Mouse (Mus musculus) erythroblast, embryonic 14.5 days (primary cell): Measurements from ENCODE around the gene Tbxas1. TPM values are rescaled to one million over a fixed set of nuclear protein-coding genes. Genes with fewer than 3 reads are reported as not detected.

Experiments
- H3K27me3 ChIP-seq: 2 replicates; pipeline ENCODE4 v1.6.1; 2012; ENCODE audit warnings: inconsistent platforms; ENCODE audit not compliant: control insufficient read depth
- H3K36me3 ChIP-seq: 2 replicates; pipeline ENCODE4 v1.6.1; 2012; ENCODE audit warnings: mild to moderate bottlenecking, inconsistent platforms; ENCODE audit not compliant: control insufficient read depth
- H3K4me1 ChIP-seq: 2 replicates; pipeline ENCODE4 v1.6.1; 2012; ENCODE audit warnings: inconsistent platforms; ENCODE audit not compliant: control insufficient read depth
- H3K4me3 ChIP-seq: replicated peaks from 2 replicates; pipeline ENCODE3; 2012; ENCODE audit warnings: moderate library complexity, mild to moderate bottlenecking, inconsistent platforms
- H3K9me3 ChIP-seq: 2 replicates; pipeline ENCODE4 v1.6.1; 2012; ENCODE audit warnings: low read length, inconsistent platforms, mixed read lengths; ENCODE audit not compliant: control insufficient read depth
- GATA1 ChIP-seq: IDR thresholded peaks from 2 replicates; pipeline ENCODE4 v1.6.1; 2012; ENCODE audit warnings: low read length, inconsistent platforms, mixed read lengths
- TAL1 ChIP-seq: IDR thresholded peaks from 3 replicates; pipeline ENCODE4 v1.6.1; 2012; ENCODE audit warnings: low read length, inconsistent platforms, mixed read lengths
- polyA plus RNA-seq: library from polyadenylated mRNA; stranded (reverse); fragments of >175 nt; gene quantifications from 2 replicates; pipeline ENCODE4 v1.2.3, GENCODE M21; 2012

The Tbxas1 gene
- polyA plus RNA-seq, 1 experiment = 0.19 TPM

- H3K27me3 ChIP-seq = no peaks in the 10 kb centered on the region
- H3K4me3 ChIP-seq = no peak overlapping the region
- no peaks in the 10 kb centered on the region for H3K9me3 ChIP-seq
- H3K4me1 ChIP-seq = peaks cover 76% of the 10 kb centered on the region
- TF ChIP-seq TAL1 (no peak), GATA1 (no peak)
- H3K36me3 ChIP-seq = peaks cover 89% of the 10 kb centered on the region
Observed at GRCm38 (mm10) chr6:38866761-38867160, 8.4 kb upstream of the Tbxas1 start.

DNA sequence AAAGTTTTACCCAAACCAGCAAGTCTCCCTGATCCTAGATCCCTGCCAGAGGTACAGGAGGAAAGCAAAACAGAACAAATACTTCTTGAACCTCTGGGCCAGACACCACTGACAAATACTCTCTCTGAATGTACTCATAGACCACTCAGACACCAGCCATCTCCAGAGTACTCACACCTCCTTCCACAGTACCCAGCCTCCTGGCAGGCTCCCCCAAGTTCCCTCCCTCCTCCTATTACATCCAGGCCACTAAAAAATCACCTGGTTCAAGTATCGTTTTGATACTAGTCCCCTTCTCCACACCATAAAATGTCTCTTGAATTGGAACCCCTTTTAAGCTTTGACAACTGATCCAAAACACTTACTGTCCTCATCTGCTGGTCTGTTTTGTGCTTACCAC is 7.9 kb upstream of the Tbxas1 start:
- Histone ChIP-seq H3K4me1 (peaks cover 77% of the 10 kb centered on the region), H3K9me3 (no peaks in the 10 kb centered on the region), H3K4me3 (no peak overlapping the region), H3K36me3 (peaks cover 90% of the 10 kb centered on the region), H3K27me3 (no peaks in the 10 kb centered on the region)
- TF ChIP-seq TAL1 (no peak), GATA1 (no peak)

DNA sequence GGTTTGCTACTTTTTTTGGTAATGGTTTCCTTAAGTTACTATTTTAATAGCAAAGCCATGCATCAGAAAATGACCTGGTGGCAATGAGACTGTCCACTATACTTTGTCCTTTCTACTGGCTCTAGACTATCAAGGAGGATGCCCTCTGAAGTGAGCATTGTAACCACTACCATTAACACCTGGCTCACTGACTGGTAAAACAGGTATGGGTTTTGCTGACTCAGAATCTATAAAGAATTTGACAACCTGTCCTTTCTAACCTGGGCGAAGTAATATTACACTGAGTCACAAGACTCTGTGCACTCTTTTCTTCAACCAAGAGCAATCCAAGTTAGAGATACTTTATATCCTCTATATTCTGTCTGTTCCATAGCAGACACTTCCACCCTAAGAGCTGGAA is 6.2 kb upstream of the Tbxas1 start:
- peaks cover 86% of the 10 kb centered on the region for H3K4me1 ChIP-seq
- TF ChIP-seq TAL1 = no peak
- H3K9me3 ChIP-seq = no peaks in the 10 kb centered on the region
- no peaks in the 10 kb centered on the region for H3K27me3 ChIP-seq
- H3K36me3 ChIP-seq = peaks cover 97% of the 10 kb centered on the region
- H3K4me3 ChIP-seq = no peak overlapping the region

GRCm38 (mm10) chr6:38870070-38870469 is 5.1 kb upstream of the Tbxas1 start:
- Histone ChIP-seq H3K4me1 (peaks cover 75% of the 10 kb centered on the region), H3K36me3 (peaks cover 91% of the 10 kb centered on the region)
- TF ChIP-seq TAL1 (no peak), GATA1 (no peak)

DNA sequence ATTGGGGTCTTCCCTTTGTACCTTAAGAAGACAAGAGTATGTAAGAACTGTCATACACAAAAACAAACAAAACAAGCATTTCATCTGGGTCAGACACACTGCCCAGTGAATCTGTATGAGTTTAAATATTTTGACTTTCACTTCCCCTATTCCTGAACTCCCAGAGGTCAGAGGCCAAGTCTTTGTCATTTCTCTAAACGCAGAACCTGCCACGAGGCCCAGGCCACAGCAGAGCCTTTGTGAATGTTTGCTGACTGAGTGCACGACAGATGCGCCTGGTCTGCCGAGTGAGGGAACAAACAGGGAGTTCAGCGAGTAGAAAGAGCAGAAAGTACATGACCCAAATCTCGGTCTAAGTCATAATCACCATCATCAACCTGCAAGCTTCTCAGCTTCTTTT is 4.2 kb upstream of the Tbxas1 start:
- H3K27me3 ChIP-seq = no peaks in the 10 kb centered on the region
- TF ChIP-seq TAL1 (no peak), GATA1 (no peak)
- peaks cover 81% of the 10 kb centered on the region for H3K36me3 ChIP-seq
- H3K4me1 ChIP-seq = peaks cover 66% of the 10 kb centered on the region
- H3K9me3 ChIP-seq = no peaks in the 10 kb centered on the region
- H3K4me3 ChIP-seq = no peak overlapping the region

More at GRCm38 (mm10) chr6:38870070-38870469, 5.1 kb upstream of the Tbxas1 start:
- Histone ChIP-seq H3K27me3 (no peaks in the 10 kb centered on the region), H3K9me3 (no peaks in the 10 kb centered on the region), H3K4me3 (no peak overlapping the region)

DNA sequence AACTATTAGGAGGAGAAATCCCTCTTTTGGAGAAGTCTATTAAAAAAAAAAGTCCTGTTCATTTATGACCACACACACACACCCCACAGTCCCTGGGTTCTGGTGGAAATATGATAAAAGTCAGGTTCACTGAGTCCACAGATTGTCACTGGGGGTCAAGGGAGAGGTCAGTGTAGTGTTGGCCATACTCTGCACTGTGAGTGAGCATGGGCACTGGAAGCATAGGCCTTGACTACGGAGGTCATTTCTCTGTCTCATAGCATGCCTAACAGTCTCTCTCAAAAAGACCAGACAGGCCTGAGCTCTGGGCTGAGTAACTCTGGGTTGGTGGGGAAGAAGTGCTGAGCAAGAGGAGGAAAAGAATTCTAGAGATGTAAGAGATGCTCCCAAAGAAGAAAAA is 1.9 kb upstream of the Tbxas1 start:
- Histone ChIP-seq H3K9me3 (no peaks in the 10 kb centered on the region), H3K4me3 (peak overlapping the region; percentile 89), H3K36me3 (peaks cover 65% of the 10 kb centered on the region), H3K27me3 (peaks cover 11% of the 10 kb centered on the region), H3K4me1 (peaks cover 63% of the 10 kb centered on the region)
- TF ChIP-seq TAL1 (no peak), GATA1 (no peak)

DNA sequence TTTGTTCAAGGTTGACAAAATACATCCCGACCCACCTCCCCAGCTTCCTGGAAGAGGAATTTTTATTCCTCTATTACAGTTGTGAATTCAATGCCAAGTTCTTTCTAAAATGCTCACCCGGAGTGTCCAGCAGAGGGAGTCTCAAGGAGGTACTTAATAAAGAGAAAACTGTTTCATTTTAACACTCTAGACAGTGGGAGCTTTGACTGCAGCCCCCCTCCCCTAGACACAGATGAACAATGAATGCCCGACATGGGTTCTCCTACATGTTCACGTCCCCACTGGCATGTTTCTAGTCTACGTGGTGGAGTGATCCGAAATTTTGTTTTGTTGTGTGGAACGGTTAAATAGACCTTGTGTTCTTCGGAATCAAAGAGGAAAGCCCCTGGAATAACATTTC is 1.2 kb upstream of the Tbxas1 start:
- H3K4me1 ChIP-seq = peaks cover 64% of the 10 kb centered on the region
- no peak for TF ChIP-seq TAL1
- no peak for TF ChIP-seq GATA1
- no peaks in the 10 kb centered on the region for H3K9me3 ChIP-seq

DNA sequence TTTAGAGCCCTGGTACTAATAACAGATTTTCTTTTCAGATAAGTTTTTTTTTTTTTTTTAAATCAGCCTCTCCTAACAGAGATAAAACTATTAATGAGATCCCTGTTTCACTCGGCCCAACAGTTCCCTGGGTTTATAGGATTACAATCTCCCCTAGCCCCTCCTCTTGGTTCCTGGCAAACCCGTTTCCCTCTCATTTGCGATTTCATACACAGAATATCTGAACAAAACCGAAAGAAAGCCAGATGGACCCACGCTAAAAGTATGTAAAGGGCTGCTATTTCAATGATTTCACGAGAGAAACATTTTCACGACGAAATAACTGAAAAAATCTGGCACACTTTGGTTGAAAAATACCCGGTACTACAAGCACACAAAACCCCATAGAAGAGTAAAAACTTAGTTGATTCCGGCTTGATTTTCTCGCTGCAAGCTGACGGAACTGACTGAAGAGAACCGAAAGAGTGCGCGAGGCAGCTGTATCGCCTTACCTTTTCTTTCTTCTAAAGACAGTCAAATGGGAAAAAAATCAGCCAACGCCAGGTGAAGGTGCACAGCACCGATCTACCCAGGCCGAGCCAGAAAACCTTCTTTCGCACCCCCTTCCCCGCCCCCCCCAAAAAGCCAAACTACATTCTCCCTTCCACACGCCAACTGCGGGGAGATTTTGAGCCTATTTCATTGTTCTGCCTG is 493 bp upstream of the Tbxas1 start:
- Histone ChIP-seq H3K9me3 (no peaks in the 10 kb centered on the region), H3K27me3 (peaks cover 24% of the 10 kb centered on the region), H3K36me3 (peaks cover 57% of the 10 kb centered on the region), H3K4me1 (peaks cover 65% of the 10 kb centered on the region), H3K4me3 (peak overlapping the region; percentile 89)
- no peak for TF ChIP-seq TAL1
- TF ChIP-seq GATA1 = peak; percentile 75

More for the DNA sequence above, 1.2 kb upstream of the Tbxas1 start:
- Histone ChIP-seq H3K4me3 (peak overlapping the region; percentile 89), H3K27me3 (peaks cover 18% of the 10 kb centered on the region), H3K36me3 (peaks cover 60% of the 10 kb centered on the region)

GRCm38 (mm10) chr6:38876071-38876911 is 1.1 kb downstream of the Tbxas1 start, which contains the start of gene Hipk2:
Gene Hipk2 (minus strand): TSS chr6:38876165.
- TF ChIP-seq GATA1 = no peak
- no peak for TF ChIP-seq TAL1
- Histone ChIP-seq H3K9me3 (no peaks in the 10 kb centered on the region), H3K4me1 (peaks cover 68% of the 10 kb centered on the region), H3K4me3 (peak within 1 kb of the TSS; percentile 89), H3K36me3 (peaks cover 44% of the 10 kb centered on the region), H3K27me3 (peaks cover 38% of the 10 kb centered on the region)
